Mouse (Mus musculus): ENCODE measurements around the gene Sp4. TPM values are rescaled to one million over a fixed set of nuclear protein-coding genes. Genes with fewer than 3 reads are reported as not detected.

The Sp4 gene
- total and polyA plus RNA-seq, 3 experiments = 21.4 to 35.4 (median 33.9) TPM

DNA sequence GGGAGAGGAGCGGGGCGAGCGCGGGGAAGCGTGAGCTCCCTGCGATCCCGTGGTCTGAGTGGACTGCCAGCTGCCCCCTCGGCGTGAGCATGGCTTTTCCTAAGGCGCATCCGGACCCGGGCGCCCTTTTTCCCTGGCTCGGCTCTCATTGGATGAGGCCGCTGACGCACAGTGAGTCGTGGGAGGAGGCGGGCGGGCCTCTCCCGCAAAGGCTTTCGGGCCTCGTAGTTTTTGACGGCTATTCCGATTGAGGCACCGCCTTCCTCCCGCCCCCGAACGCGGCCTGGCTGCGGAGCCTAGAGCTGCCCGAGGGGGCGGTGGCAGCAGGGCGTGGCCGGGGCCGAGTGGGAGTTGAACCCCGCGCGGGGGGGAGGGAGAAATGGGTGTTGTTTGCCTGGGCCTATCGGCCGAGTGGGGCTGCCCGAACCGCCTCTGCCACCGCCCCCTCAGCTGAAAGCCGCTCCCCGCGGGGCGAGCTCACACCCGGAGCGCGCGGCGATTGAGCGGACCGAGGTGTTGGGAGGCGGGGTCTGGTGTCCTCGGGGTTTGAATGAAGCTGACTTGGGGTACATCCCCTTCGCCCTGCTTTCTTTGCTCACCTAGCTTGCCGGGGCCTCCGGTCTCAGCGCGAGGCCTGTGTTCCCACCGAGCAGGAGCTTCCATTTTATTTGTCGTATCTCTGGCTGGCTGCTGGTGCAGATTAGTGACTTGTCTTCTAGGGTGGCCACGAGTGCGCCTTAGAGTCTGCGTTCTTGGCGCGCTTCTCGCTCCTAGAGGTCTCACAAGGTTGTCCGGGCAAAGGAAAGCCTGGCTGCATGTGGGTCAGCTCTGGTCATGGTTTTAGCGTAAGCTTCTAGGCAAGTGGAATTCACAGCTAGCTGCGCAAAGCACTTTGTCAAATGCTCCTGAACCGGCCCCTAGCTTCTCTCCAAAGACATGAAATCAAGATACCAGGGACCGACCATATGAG, 911 bp upstream of the Sp4 start:
- Histone ChIP-seq H3K79me2 (ENCODE audit: control insufficient read depth, insufficient read depth, low read length, poor library complexity) (peaks cover 28% of the 10 kb centered on the region), H3K4me1 (ENCODE audit: control insufficient read depth in 1 of 2, insufficient read depth in 2 of 2, low read length in 2 of 2) (peaks cover 36 to 43% of the 10 kb centered on the region in 2 experiments), H3K27ac (ENCODE audit: control insufficient read depth, low read depth, low read length) (peak overlapping the region; percentile 99), H3K9me3 (replicated peaks; ENCODE audit: insufficient read depth, low read length) (no peaks in the 10 kb centered on the region), H3K27me3 (ENCODE audit: control insufficient read depth in 1 of 2, insufficient read depth in 2 of 2, low read length in 2 of 2) (no peaks in the 10 kb centered on the region), H3K36me3 (ENCODE audit: control insufficient read depth in 1 of 2, insufficient read depth in 2 of 2, low read length in 2 of 2) (peaks cover 0 to 58% of the 10 kb centered on the region in 2 experiments; a peak in 2 of 4 replicates), H3K4me3 (ENCODE audit: control insufficient read depth in 1 of 2, insufficient read depth in 1 of 2, low read depth in 2 of 2, low read length in 2 of 2) (peak overlapping the region; percentile 74 to 90), H3K9ac (ENCODE audit: control insufficient read depth, low read depth, low read length, poor library complexity, severe bottlenecking) (peak overlapping the region; percentile 94)
- TF ChIP-seq CTCF (IDR thresholded peaks at IDR 0.05 in 2 of 3, conservative IDR thresholded peaks at IDR 0.05 in 1 of 3; ENCODE audit: control insufficient read depth in 1 of 3, insufficient read depth in 1 of 3, low read depth in 2 of 3, low read length in 3 of 3, poor library complexity in 1 of 3, severe bottlenecking in 1 of 3) (peak in 1 of 3 experiments; percentile 5; a peak in 1 of 6 replicates), RAD21 (IDR thresholded peaks at IDR 0.05; ENCODE audit: low read depth, low read length) (no peak), ETS1 (IDR thresholded peaks at IDR 0.05; ENCODE audit: low read depth, low read length) (no peak), MYB (IDR thresholded peaks at IDR 0.05; ENCODE audit: low read depth, low read length) (no peak), POLR2AphosphoS5 (IDR thresholded peaks at IDR 0.05; ENCODE audit: borderline replicate concordance, low read depth, low read length) (0 out of 2 replicates have a peak, but pooled peaks have one; percentile 87), POLR2A (IDR thresholded peaks at IDR 0.05; ENCODE audit: control insufficient read depth in 1 of 2, insufficient read depth in 1 of 2, low read depth in 1 of 2, low read length in 2 of 2, poor library complexity in 1 of 2) (peak in 1 of 2 experiments; percentile 91; a peak in 2 of 4 replicates)
- peak; percentile 100 for DNase-seq (ENCODE audit: low read depth, low spot score)

DNA sequence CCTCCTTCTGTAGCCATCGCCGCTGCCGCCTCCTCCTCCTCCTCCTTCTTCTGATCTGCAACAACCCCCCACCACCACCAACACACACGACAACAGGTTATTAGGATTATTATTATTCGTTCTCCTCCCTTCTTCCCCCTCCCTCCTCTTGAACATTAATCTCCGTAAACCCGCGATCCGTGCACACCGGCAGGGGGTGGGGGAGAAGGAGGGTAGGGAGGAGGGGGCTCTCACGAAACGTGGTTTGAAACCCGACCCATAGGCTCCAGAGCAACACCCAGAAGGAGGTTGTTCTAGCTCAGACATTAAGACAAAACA, 527 bp downstream of the Sp4 start:
- Histone ChIP-seq H3K4me3 (ENCODE audit: control insufficient read depth in 1 of 2, insufficient read depth in 1 of 2, low read depth in 2 of 2, low read length in 2 of 2) (peak overlapping the region; percentile 69 to 83), H3K79me2 (ENCODE audit: control insufficient read depth, insufficient read depth, low read length, poor library complexity) (peaks cover 36% of the 10 kb centered on the region), H3K27ac (ENCODE audit: control insufficient read depth, low read depth, low read length) (peak overlapping the region; percentile 88), H3K9ac (ENCODE audit: control insufficient read depth, low read depth, low read length, poor library complexity, severe bottlenecking) (peak overlapping the region; percentile 79), H3K27me3 (ENCODE audit: control insufficient read depth in 1 of 2, insufficient read depth in 2 of 2, low read length in 2 of 2) (no peaks in the 10 kb centered on the region), H3K36me3 (ENCODE audit: control insufficient read depth in 1 of 2, insufficient read depth in 2 of 2, low read length in 2 of 2) (peaks cover 0 to 57% of the 10 kb centered on the region in 2 experiments; a peak in 2 of 4 replicates), H3K9me3 (replicated peaks; ENCODE audit: insufficient read depth, low read length) (no peaks in the 10 kb centered on the region), H3K4me1 (ENCODE audit: control insufficient read depth in 1 of 2, insufficient read depth in 2 of 2, low read length in 2 of 2) (peaks cover 33 to 36% of the 10 kb centered on the region in 2 experiments)
- no peak for DNase-seq (ENCODE audit: low read depth, low spot score)
- TF ChIP-seq POLR2A (IDR thresholded peaks at IDR 0.05; ENCODE audit: control insufficient read depth in 1 of 2, insufficient read depth in 1 of 2, low read depth in 1 of 2, low read length in 2 of 2, poor library complexity in 1 of 2) = peak in 1 of 2 experiments; percentile 40; a peak in 1 of 4 replicates
- no peak for TF ChIP-seq MAFK (IDR thresholded peaks at IDR 0.05; ENCODE audit: borderline replicate concordance, low read depth, low read length)
- no peak for TF ChIP-seq RAD21 (IDR thresholded peaks at IDR 0.05; ENCODE audit: low read depth, low read length)
- no peak for TF ChIP-seq BHLHE40 (IDR thresholded peaks at IDR 0.05; ENCODE audit: borderline replicate concordance, low read depth, low read length)
- TF ChIP-seq UBTF (IDR thresholded peaks at IDR 0.05; ENCODE audit: borderline replicate concordance, insufficient read depth, low read depth, low read length) = no peak

DNA sequence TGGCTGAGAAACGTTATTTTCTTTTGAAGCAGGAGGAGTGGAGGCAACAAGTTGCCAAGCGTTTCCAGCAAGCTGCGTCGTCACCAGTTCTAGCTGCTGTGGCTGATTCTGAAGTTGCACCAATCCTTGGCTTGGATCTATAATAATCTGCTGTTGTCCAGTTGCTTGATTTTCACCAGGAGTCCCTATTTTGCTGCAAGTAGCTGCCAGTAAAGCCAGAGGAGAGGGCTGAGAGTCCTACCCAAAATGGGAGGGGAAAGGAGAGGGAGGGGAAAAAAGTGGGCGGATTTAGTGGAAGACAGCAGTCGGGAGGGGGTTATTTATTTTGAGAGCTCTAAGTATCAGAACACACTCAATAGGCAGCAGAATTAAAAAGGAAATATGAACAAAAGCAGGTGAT, 1.3 kb downstream of the Sp4 start:
- TF ChIP-seq RAD21 (IDR thresholded peaks at IDR 0.05; ENCODE audit: low read depth, low read length) = no peak
- Histone ChIP-seq H3K4me3 (ENCODE audit: control insufficient read depth in 1 of 2, insufficient read depth in 1 of 2, low read depth in 2 of 2, low read length in 2 of 2) (peak overlapping the region; percentile 54 to 69), H3K9me3 (replicated peaks; ENCODE audit: insufficient read depth, low read length) (no peaks in the 10 kb centered on the region), H3K9ac (ENCODE audit: control insufficient read depth, low read depth, low read length, poor library complexity, severe bottlenecking) (peak overlapping the region; percentile 79), H3K4me1 (ENCODE audit: control insufficient read depth in 1 of 2, insufficient read depth in 2 of 2, low read length in 2 of 2) (peaks cover 28 to 39% of the 10 kb centered on the region in 2 experiments), H3K27ac (ENCODE audit: control insufficient read depth, low read depth, low read length) (peak overlapping the region; percentile 55), H3K36me3 (ENCODE audit: control insufficient read depth in 1 of 2, insufficient read depth in 2 of 2, low read length in 2 of 2) (peaks cover 0 to 56% of the 10 kb centered on the region in 2 experiments; a peak in 2 of 4 replicates), H3K79me2 (ENCODE audit: control insufficient read depth, insufficient read depth, low read length, poor library complexity) (peaks cover 37% of the 10 kb centered on the region), H3K27me3 (ENCODE audit: control insufficient read depth in 1 of 2, insufficient read depth in 2 of 2, low read length in 2 of 2) (no peaks in the 10 kb centered on the region)
- peak; percentile 93 for DNase-seq (ENCODE audit: low read depth, low spot score)

All from MEL (cell line).